Mouse (Mus musculus) liver, embryonic 14.5 days (tissue): ENCODE data around the gene Auts2. TPM values are rescaled to one million over a fixed set of nuclear protein-coding genes. Genes with fewer than 3 reads are reported as not detected.

Experiments used
- ATAC-seq: fragments of 200-750 bp; cut with Nextera tagmentation; 2 replicates; pipeline ENCODE4 v1.8.0; 2017; ENCODE audit warnings: moderate number of reproducible peaks, mild to moderate bottlenecking, moderate library complexity; ENCODE audit not compliant: insufficient read depth
- DNase-seq, 3 experiments: peaks; one replicate each; pipeline ENCODE4 v3.0.0-alpha.2; 2012 to 2013; ENCODE audit warnings: low read depth in 3 of 3, low spot score in 3 of 3
- H3K27ac ChIP-seq: fragments of 300-500 bp; sonication (generic); 2 replicates; pipeline ENCODE4 v1.5.1; 2014; ENCODE audit warnings: moderate library complexity, mild to moderate bottlenecking, control low read depth, inconsistent platforms
- H3K27me3 ChIP-seq: fragments of 300-500 bp; sonication (generic); 2 replicates; pipeline ENCODE4 v1.6.1; 2014; ENCODE audit warnings: mild to moderate bottlenecking, low read length, moderate library complexity; ENCODE audit not compliant: control insufficient read depth, insufficient read depth
- H3K36me3 ChIP-seq: fragments of 300-500 bp; sonication (generic); replicated peaks from 2 replicates; pipeline ENCODE4 v1.6.1; 2014; ENCODE audit warnings: low read depth; ENCODE audit not compliant: control insufficient read depth, insufficient read depth
- H3K4me1 ChIP-seq, 2 experiments: fragments of 200-500 bp in 1 of 2; fragments of 300-500 bp in 1 of 2; sonication (generic) in 1 of 2; replicated peaks; 2 replicates each; pipeline ENCODE4 v1.6.1; 2012 to 2014; ENCODE audit warnings: antibody characterized with exemption in 1 of 2, inconsistent platforms in 1 of 2, low read length in 1 of 2; ENCODE audit not compliant: control insufficient read depth in 2 of 2, insufficient read depth in 2 of 2
- H3K4me2 ChIP-seq: fragments of 300-500 bp; sonication (generic); 2 replicates; pipeline ENCODE4 v1.6.1; 2014; ENCODE audit warnings: low read depth, mild to moderate bottlenecking, control low read depth, moderate library complexity
- H3K4me3 ChIP-seq, 2 experiments: fragments of 200-500 bp in 1 of 2; fragments of 300-500 bp in 1 of 2; sonication (generic) in 1 of 2; 2 replicates each; pipeline ENCODE4 v1.5.1; 2012 to 2014; ENCODE audit warnings: low read depth in 2 of 2, low read length in 2 of 2, mild to moderate bottlenecking in 2 of 2, control low read depth in 1 of 2, inconsistent platforms in 1 of 2, moderate library complexity in 1 of 2; ENCODE audit not compliant: insufficient read depth in 1 of 2
- H3K9ac ChIP-seq: fragments of 300-500 bp; sonication (generic); replicated peaks from 2 replicates; pipeline ENCODE4 v1.6.1; 2014; ENCODE audit warnings: mild to moderate bottlenecking, control low read depth, moderate library complexity
- H3K9me3 ChIP-seq: fragments of 300-500 bp; sonication (generic); 2 replicates; pipeline ENCODE4 v1.6.1; 2016; ENCODE audit warnings: low read length, mixed read lengths; ENCODE audit not compliant: control insufficient read depth
- CTCF ChIP-seq: IDR thresholded peaks from 2 replicates; pipeline ENCODE4 v1.5.1; 2016; ENCODE audit warnings: antibody characterized with exemption, low read depth, control low read depth
- EP300 ChIP-seq: IDR thresholded peaks from 2 replicates; pipeline ENCODE4 v1.6.1; 2016; ENCODE audit warnings: antibody characterized with exemption, low read depth
- WGBS: fragments of 180-500 bp; shearing (Covaris S2); extraction: QIAGEN DNeasy Blood & Tissue Kit; methylation state at CpG from one replicate; pipeline ENCODE4 v1.1.7; 2014; ENCODE audit not compliant: insufficient replicate concordance; 5-methylcytosine and 5-hydroxymethylcytosine counted together
- polyA plus RNA-seq, 2 experiments: library from polyadenylated mRNA; depleted of rRNA in 1 of 2; stranded (reverse) in 1 of 2; unstranded in 1 of 2; fragments of >200 nt; fragmentation: Nextera tagmentation in 1 of 2; extraction: Ambion mirVana in 1 of 2; gene quantifications; 2 replicates each; pipeline versions ENCODE4 v1.2.1 to v1.2.3; 2012 to 2014

Auts2 gene
- polyA plus RNA-seq, 2 experiments, result 0.77 to 1.6 TPM

DNA sequence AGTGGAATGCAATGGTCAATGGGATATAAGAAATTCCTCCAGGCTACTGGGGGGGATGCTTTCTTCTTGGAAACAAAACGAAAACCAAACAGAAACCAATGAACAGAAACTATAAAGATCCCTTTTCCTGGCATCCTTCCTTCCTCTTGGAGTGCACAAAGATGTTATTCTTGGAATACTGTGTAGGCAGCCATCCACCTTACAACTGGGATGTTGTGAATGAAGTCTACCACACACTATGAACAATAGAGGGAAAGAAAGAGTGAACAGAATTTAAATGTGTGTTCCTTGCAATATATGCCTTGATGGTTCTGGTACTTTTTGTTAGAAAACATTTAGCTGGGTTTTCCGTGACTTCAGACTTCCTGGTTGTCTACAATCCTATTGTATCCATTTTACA lies 236.1 kb downstream of the Auts2 start:
- TF ChIP-seq CTCF (no peak), EP300 (no peak)
- Histone ChIP-seq H3K27me3 (no peaks in the 10 kb centered on the region), H3K4me1 (peaks cover 0 to 2% of the 10 kb centered on the region in 2 experiments; a peak in 1 of 4 replicates), H3K36me3 (no peaks in the 10 kb centered on the region), H3K9me3 (no peaks in the 10 kb centered on the region), H3K4me3 (no peak overlapping the region), H3K9ac (no peak overlapping the region), H3K4me2 (no peak overlapping the region), H3K27ac (no peak overlapping the region)
- DNase-seq (no peak), ATAC-seq (no peak)
- WGBS, result 46% methylated on average over 2 of the region's 2 CpGs

DNA sequence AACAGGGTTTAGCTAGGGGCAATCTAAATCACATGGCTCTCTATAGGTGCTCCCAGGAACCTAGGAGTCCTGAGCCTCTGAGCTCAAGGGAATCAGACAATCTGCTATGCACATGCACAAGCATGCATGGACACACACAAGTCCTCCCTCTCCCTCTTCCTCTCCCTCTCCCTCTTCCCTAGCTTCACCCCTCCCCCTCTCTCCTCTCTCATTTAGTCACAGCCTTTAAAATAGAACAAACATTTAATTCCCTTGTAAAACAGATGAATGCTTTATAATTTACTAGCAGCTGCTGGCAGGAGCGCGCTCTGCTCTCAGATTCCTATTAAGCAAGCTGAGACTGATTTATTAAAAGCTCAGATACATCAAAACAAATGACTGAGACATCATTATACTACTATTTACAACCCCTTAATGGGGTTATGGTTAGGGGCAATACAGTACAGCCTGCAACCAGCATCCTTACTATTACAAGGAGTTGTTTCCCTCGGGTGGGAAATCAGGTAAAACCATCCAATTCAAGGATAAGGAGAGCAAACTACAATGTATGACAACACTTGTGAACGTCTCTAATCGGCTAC lies 237.7 kb downstream of the Auts2 start:
- Histone ChIP-seq H3K4me3 (no peak overlapping the region), H3K4me2 (no peak overlapping the region), H3K4me1 (peaks cover 0 to 2% of the 10 kb centered on the region in 2 experiments; a peak in 1 of 4 replicates), H3K36me3 (no peaks in the 10 kb centered on the region), H3K9me3 (no peaks in the 10 kb centered on the region), H3K27me3 (no peaks in the 10 kb centered on the region), H3K9ac (no peak overlapping the region), H3K27ac (no peak overlapping the region)
- DNase-seq (no peak), ATAC-seq (no peak)
- TF ChIP-seq CTCF (no peak), EP300 (no peak)
- 60% methylated on average over 5 of the region's 5 CpGs for WGBS

DNA sequence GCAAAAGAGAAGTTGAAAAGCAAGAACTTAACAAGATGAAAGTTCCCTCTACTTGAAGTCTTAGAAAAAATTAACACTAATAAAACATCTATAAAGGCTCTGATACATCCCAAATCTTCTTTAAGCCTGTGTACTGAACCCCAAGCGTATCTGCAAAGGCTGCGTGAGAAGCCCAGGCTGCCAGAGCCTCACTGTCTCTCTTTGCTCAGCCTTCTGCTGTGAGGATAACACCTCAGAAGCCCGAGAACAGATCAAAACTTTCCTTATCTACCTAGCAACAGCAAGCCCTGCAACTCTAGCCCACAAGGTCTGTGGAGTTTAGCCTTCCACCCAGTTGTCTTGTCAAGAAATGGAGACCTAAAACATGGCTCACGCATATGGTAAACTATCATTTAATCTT lies 240.4 kb downstream of the Auts2 start:
- no peak for TF ChIP-seq CTCF
- Histone ChIP-seq H3K4me3 (no peak overlapping the region), H3K27ac (no peak overlapping the region), H3K9me3 (no peaks in the 10 kb centered on the region), H3K36me3 (no peaks in the 10 kb centered on the region), H3K4me1 (peaks cover 0 to 6% of the 10 kb centered on the region in 2 experiments; a peak in 2 of 4 replicates), H3K4me2 (no peak overlapping the region), H3K9ac (no peak overlapping the region), H3K27me3 (no peaks in the 10 kb centered on the region)
- ATAC-seq (no peak), DNase-seq (no peak)
- WGBS, result 29% methylated on average over 4 of the region's 4 CpGs

- H3K27ac ChIP-seq, result no peak overlapping the region
- WGBS, result 19% methylated on average over 4 of the region's 4 CpGs
- TF ChIP-seq EP300, result no peak
- peaks cover 0 to 6% of the 10 kb centered on the region in 2 experiments; a peak in 2 of 4 replicates for H3K4me1 ChIP-seq
- DNase-seq (no peak), ATAC-seq (no peak)
- no peak overlapping the region for H3K9ac ChIP-seq
- no peaks in the 10 kb centered on the region for H3K27me3 ChIP-seq
- H3K9me3 ChIP-seq, result no peaks in the 10 kb centered on the region
- no peak overlapping the region for H3K4me2 ChIP-seq
- H3K36me3 ChIP-seq, result no peaks in the 10 kb centered on the region
- no peak overlapping the region for H3K4me3 ChIP-seq
These were observed 242.3 kb downstream of the Auts2 start for GRCm38 (mm10) chr5:132300794-132301193.

GRCm38 (mm10) chr5:132299716-132300115 lies 243.4 kb downstream of the Auts2 start:
- 43% methylated on average over 4 of the region's 4 CpGs for WGBS
- Histone ChIP-seq H3K9ac (no peak overlapping the region), H3K9me3 (no peaks in the 10 kb centered on the region), H3K4me3 (no peak overlapping the region), H3K36me3 (no peaks in the 10 kb centered on the region), H3K27me3 (no peaks in the 10 kb centered on the region), H3K27ac (no peak overlapping the region), H3K4me1 (peaks cover 0 to 4% of the 10 kb centered on the region in 2 experiments; a peak in 2 of 4 replicates), H3K4me2 (no peak overlapping the region)
- DNase-seq, result no peak
- TF ChIP-seq CTCF, result no peak
- TF ChIP-seq EP300, result no peak
- no peak for ATAC-seq
